Mouse (Mus musculus): ENCODE results near the gene Cd177. TPM values are rescaled to one million over a fixed set of nuclear protein-coding genes. Genes with fewer than 3 reads are reported as not detected.
"Not testable (repeated sequence)": the region's sequence is repeated elsewhere in the genome, so short reads cannot be mapped to it uniquely, and the experiment has no call there.

The Cd177 gene
- not detected for total RNA-seq (2021)

- intact Hi-C loops (cut with DNase I), result no loop called here
- DNase-seq (ENCODE audit: low spot score in 2 of 2), result no peak
Measured at GRCm38 (mm10) chr7:24760211-24760610, at the start of gene Cd177. TSS of gene Cd177 (minus strand) at chr7:24760311.

DNA sequence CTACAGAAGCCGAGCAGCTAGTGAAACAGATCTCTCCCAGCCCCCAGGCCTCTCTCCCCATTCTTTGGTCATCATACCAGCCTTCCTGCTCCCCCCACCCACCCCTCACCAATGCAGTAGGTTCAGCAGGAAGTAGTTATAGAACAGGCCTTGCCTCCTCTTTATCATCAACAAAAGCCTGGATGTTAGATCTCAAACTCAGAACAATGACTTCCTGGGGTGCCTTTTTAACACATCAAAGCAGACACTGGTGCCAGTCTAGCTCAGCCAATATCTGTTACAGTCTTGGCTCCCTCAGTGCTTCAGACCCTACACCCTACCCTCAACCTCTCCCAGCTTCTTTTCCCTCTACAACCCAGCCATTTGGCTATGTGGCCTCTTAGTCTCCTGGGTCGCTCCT, 48.9 kb upstream of the Cd177 start:
- no peak for DNase-seq (ENCODE audit: low spot score in 2 of 2)
- intact Hi-C loops (cut with DNase I), result no loop called here

DNA sequence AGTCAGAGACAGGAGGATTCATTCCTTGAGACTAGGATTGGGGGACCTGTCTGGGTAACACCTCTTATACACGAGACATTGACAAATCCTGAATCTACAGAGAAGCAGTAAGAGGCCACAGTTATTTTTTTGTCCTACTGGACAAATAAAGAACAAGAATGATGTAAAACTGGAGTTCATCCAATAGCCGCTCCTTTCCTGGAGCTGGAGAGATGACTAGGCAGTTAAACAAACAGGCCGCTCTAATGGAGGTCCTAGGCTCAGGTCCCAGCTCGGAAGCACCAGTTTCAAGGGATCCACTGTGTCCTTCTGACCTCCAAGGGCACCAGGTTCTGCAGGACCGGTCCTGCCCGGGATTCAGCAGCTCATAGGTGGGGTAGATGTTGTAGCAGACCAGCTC, 44.7 kb upstream of the Cd177 start:
- intact Hi-C loops (cut with DNase I), result no loop called here
- DNase-seq (ENCODE audit: low spot score in 2 of 2), result no peak

- DNase-seq (ENCODE audit: low spot score in 2 of 2), result no peak
- intact Hi-C loops (cut with DNase I), result no loop called here
Measured at GRCm38 (mm10) chr7:24802149-24802767, 42.1 kb upstream of the Cd177 start.

- DNase-seq (ENCODE audit: low spot score in 2 of 2), result no peak
- intact Hi-C loops (cut with DNase I), result no loop called here
Measured at GRCm38 (mm10) chr7:24797918-24798317, 37.8 kb upstream of the Cd177 start.

- intact Hi-C loops (cut with DNase I); DNase-seq (ENCODE audit: low spot score in 2 of 2): not testable (repeated sequence)
Measured at GRCm38 (mm10) chr7:24776918-24777317, 16.8 kb upstream of the Cd177 start, which contains the start of gene Ceacam10. TSS of gene Ceacam10 (plus strand) at chr7:24777206.

GRCm38 (mm10) chr7:24776145-24776544, 16.0 kb upstream of the Cd177 start:
- no peak for DNase-seq (ENCODE audit: low spot score in 2 of 2)
- intact Hi-C loops (cut with DNase I), result no loop called here

DNA sequence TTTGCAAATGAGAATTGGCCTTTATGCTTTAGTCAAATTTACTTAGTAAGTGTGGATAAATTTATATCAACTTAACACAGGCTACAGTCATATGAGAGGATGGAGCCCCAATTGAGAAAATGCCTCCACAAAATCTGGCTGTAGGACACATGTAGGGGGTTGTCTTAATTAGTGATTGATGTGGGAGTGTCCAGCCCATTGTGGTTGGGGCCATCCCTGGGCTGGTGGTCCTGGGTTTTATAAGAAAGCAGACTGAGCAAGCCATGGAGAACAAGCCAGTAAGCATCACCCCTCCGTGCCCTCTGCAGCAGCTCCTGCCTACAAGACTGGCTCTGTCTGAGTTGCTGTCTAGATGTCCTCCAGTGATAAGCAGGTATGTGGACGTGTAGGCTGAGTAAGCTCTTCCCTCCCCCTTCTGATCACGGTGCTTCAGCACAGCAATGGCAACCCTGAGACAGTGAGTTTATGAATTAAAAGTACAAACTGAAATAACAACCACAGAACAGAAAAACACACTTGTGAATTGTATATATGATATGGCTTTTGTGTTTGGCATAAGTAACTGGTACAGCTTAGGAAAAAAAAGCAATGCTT, 13.9 kb upstream of the Cd177 start:
- intact Hi-C loops (cut with DNase I), result no loop called here

GRCm38 (mm10) chr7:24771361-24771760, 11.2 kb upstream of the Cd177 start:
- intact Hi-C loops (cut with DNase I), result no loop called here
- no peak for DNase-seq (ENCODE audit: low spot score in 2 of 2)

More for the DNA sequence above, 13.9 kb upstream of the Cd177 start:
- peak in 1 of 2 experiments; percentile 24 for DNase-seq (ENCODE audit: low spot score in 2 of 2)

- DNase-seq (ENCODE audit: low spot score in 2 of 2), result no peak
- intact Hi-C loops (cut with DNase I), result no loop called here
Measured at GRCm38 (mm10) chr7:24762574-24762973, 2.5 kb upstream of the Cd177 start.

GRCm38 (mm10) chr7:24761161-24761560, 1.1 kb upstream of the Cd177 start:
- no peak for DNase-seq (ENCODE audit: low spot score in 2 of 2)
- intact Hi-C loops (cut with DNase I), result no loop called here

DNA sequence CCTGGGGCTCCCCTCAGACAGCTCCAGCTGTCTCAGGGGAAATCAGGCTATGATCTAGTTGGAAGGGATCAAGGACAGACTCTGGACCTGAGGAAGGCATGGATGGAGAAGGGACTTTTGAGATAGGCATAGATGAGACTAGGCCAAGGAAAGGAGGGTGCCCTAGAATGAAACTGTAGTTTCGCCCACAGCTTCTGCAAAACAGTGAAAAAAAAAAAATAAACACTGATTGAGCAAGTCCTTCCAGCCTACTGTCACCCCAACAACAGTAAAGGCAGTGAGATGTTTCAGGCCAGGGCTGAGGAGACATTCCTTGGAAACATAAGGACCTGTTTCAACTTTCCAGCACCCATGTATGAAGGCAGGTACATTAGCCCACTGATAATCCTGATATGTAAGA, 1.6 kb downstream of the Cd177 start:
- DNase-seq (ENCODE audit: low spot score in 2 of 2), result no peak
- intact Hi-C loops (cut with DNase I), result no loop called here

DNA sequence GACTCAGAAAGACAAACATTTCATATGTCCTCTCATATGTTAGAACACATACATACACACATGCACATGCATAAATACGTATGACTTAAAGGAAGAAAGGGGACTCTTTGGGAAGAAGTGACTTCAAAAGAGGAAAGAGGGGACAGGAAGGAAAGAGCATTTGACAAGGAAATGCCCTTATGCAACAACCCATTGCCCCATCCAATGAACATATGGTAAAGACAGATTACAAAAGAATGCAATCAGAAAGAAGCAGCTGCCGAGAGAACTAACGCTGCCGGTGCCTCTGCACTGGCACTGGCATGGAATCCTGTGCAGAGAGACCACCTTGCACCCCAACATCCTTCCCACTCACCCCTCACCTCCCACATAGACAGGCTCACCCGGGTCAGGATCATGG, 6.6 kb downstream of the Cd177 start:
- DNase-seq (ENCODE audit: low spot score in 2 of 2), result no peak
- intact Hi-C loops (cut with DNase I), result no loop called here

- intact Hi-C loops (cut with DNase I), result no loop called here
- no peak for DNase-seq (ENCODE audit: low spot score in 2 of 2)
Measured at GRCm38 (mm10) chr7:24751610-24752009, 8.5 kb downstream of the Cd177 start.

- intact Hi-C loops (cut with DNase I), result no loop called here
- DNase-seq (ENCODE audit: low spot score in 2 of 2), result no peak
Measured at GRCm38 (mm10) chr7:24750695-24751094, 9.4 kb downstream of the Cd177 start.

DNA sequence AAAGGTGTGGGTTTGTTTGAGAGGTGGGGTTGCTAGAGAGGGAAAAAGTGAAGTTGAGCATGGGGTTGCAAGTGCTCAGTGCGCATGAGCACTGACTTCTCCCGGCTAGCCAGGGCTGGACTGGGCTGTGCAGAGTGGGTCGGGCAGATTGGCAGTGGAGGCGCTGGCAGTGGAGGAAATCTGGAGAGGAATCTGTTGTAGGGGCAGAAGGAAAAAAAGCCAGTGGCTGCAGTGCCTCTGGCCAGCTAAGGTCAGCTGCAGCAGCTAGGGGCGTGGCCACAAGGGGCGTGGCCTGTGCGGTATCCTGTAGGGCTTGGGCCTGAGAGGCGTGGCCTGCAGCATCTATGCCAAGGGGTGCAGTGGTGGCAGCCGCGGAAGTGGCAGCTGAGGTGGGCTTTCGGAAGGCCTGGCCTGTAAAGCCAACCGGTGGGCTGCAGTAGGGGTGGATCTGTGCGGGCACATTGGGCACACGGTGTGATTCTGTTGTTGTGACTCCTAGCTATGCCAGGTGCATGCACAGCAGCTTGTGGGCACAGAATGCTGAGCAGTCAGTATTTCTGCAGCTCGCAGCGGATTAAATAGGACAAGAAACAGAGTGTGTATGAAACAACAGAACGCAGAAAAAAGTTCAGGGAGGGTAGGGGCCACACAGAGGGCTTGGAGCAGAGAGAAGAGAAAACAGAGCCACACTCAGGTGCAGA, 24.0 kb downstream of the Cd177 start:
- intact Hi-C loops (cut with DNase I), result no loop called here
- DNase-seq (ENCODE audit: low spot score in 2 of 2), result no peak

- intact Hi-C loops (cut with DNase I), result not testable (repeated sequence)
Measured at GRCm38 (mm10) chr7:24726808-24727207, 33.3 kb downstream of the Cd177 start, which contains the start of gene Gm4763. TSS of gene Gm4763 (minus strand) at chr7:24726908.

DNA sequence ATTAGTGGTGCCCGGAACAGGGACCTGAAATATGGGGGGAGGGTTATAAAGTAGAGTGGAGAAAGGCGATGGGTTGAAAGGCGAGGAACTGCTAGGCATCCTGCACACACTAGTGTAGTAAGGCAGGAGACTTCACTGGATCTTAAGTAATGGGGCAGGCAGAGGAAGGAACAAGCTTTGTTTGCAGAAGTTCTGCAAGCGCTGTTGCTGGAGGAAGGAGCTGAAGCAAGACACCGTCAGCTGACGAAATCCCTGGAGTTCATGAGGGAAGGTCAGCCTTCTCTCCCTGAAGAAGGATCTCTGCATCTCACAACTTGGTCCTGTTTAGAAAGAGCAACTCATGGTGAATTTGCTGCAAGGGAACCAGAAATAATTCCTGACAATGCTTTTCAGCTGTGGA, 45.1 kb downstream of the Cd177 start:
- intact Hi-C loops (cut with DNase I), result no loop called here
- peak in 1 of 2 experiments; percentile 5 for DNase-seq (ENCODE audit: low spot score in 2 of 2)

More at GRCm38 (mm10) chr7:24726808-24727207, 33.3 kb downstream of the Cd177 start, which contains the start of gene Gm4763:
- DNase-seq (ENCODE audit: low spot score in 2 of 2), result not testable (repeated sequence)

DNA sequence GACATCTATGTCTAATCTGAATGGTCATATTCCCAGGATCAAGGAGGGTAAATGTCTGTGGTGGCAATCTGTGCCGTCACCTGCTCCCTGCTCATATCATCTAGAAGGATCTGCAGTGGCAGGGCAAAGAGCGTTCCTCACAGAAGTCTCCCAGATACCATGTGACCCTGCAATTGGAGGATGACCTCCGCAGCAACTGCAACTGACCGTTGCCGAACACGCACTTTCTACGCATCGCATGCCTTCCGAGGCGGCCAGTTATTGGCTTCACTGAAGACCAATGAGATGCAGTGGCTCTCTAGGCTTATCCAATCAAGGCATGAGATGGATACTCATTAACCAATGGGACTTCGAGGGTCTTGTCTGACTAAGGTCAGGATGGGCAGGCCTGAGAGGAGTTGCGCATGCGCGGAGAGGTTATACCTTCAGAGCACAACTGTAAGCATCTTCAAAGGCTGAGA, 51.2 kb downstream of the Cd177 start, which contains the start of gene BC049730:
BC049730 (plus strand) TSS at position 411 of the 461 bp plus-strand sequence.
- no peak for DNase-seq (ENCODE audit: low spot score in 2 of 2)
- intact Hi-C loops (cut with DNase I), result no loop called here

GRCm38 (mm10) chr7:24702841-24703240, 57.3 kb downstream of the Cd177 start:
- DNase-seq (ENCODE audit: low spot score in 2 of 2); intact Hi-C loops (cut with DNase I): not testable (repeated sequence)

Data from left cerebral cortex, postnatal 25 days (tissue).